Mouse (Mus musculus) limb, embryonic 10.5 days (tissue): Measurements from ENCODE around the gene Paqr6. TPM values are rescaled to one million over a fixed set of nuclear protein-coding genes. Genes with fewer than 3 reads are reported as not detected.
"Not testable (repeated sequence)": the region's sequence is repeated elsewhere in the genome, so short reads cannot be mapped to it uniquely, and the experiment has no call there.

Experiments
- DNase-seq: peaks from one replicate; pipeline ENCODE4 v3.0.0-alpha.2; 2017; ENCODE audit warnings: low spot score
- H3K27ac ChIP-seq: fragments of 300-500 bp; sonication (generic); 2 replicates; pipeline ENCODE4 v1.5.1; 2016; ENCODE audit warnings: mild to moderate bottlenecking
- H3K27me3 ChIP-seq: fragments of 300-500 bp; sonication (generic); 2 replicates; pipeline ENCODE4 v1.6.1; 2016; ENCODE audit warnings: low read depth, mild to moderate bottlenecking; ENCODE audit not compliant: poor library complexity, severe bottlenecking
- H3K36me3 ChIP-seq: fragments of 300-500 bp; sonication (generic); 2 replicates; pipeline ENCODE4 v1.6.1; 2016; ENCODE audit warnings: mild to moderate bottlenecking, moderate library complexity
- H3K4me1 ChIP-seq: fragments of 300-500 bp; sonication (generic); 2 replicates; pipeline ENCODE4 v1.6.1; 2016
- H3K4me3 ChIP-seq: fragments of 300-500 bp; sonication (generic); 2 replicates; pipeline ENCODE4 v1.5.1; 2016; ENCODE audit warnings: mild to moderate bottlenecking, moderate library complexity
- H3K9me3 ChIP-seq: fragments of 300-500 bp; sonication (generic); replicated peaks from 2 replicates; pipeline ENCODE4 v1.6.1; 2016; ENCODE audit warnings: mild to moderate bottlenecking
- WGBS: fragments of 180-500 bp; shearing (Covaris S2); methylation state at CpG from one replicate; pipeline ENCODE4 v1.1.7; 2016; 5-methylcytosine and 5-hydroxymethylcytosine counted together
- polyA plus RNA-seq: library from polyadenylated mRNA; unstranded; fragments of >200 nt; fragmentation: Nextera tagmentation; extraction: Ambion mirVana; gene quantifications from 2 replicates; pipeline ENCODE4 v1.2.1, GENCODE M21; 2016

Paqr6 gene
- polyA plus RNA-seq, 1 experiment from 2014 or later = 1.6 TPM

GRCm38 (mm10) chr3:88352907-88353306 lies 11.5 kb upstream of the Paqr6 start:
- no peak overlapping the region for H3K27ac ChIP-seq
- 92% methylated on average over 9 of the region's 9 CpGs for WGBS
- no peaks in the 10 kb centered on the region for H3K9me3 ChIP-seq
- no peak overlapping the region for H3K4me3 ChIP-seq
- peaks cover 100% of the 10 kb centered on the region for H3K36me3 ChIP-seq
- H3K27me3 ChIP-seq = no peaks in the 10 kb centered on the region
- no peak for DNase-seq
- H3K4me1 ChIP-seq = no peaks in the 10 kb centered on the region

- no peak overlapping the region for H3K27ac ChIP-seq
- WGBS = 95% methylated on average over 8 of the region's 8 CpGs
- peaks cover 100% of the 10 kb centered on the region for H3K36me3 ChIP-seq
- H3K27me3 ChIP-seq = no peaks in the 10 kb centered on the region
- H3K4me3 ChIP-seq = no peak overlapping the region
- DNase-seq = no peak
- no peaks in the 10 kb centered on the region for H3K4me1 ChIP-seq
- H3K9me3 ChIP-seq = no peaks in the 10 kb centered on the region
These were observed 9.8 kb upstream of the Paqr6 start for GRCm38 (mm10) chr3:88354396-88355165.

- peaks cover 88% of the 10 kb centered on the region for H3K36me3 ChIP-seq
These were observed 4.8 kb upstream of the Paqr6 start for GRCm38 (mm10) chr3:88359584-88359983.

GRCm38 (mm10) chr3:88359989-88360388 lies 4.4 kb upstream of the Paqr6 start:
- H3K4me3 ChIP-seq = no peak overlapping the region
- no peaks in the 10 kb centered on the region for H3K9me3 ChIP-seq
- peaks cover 18% of the 10 kb centered on the region for H3K27me3 ChIP-seq
- DNase-seq = no peak
- WGBS = 88% methylated on average over 3 of the region's 3 CpGs
- peaks cover 84% of the 10 kb centered on the region for H3K36me3 ChIP-seq
- H3K4me1 ChIP-seq = peaks cover 22% of the 10 kb centered on the region
- no peak overlapping the region for H3K27ac ChIP-seq

More at GRCm38 (mm10) chr3:88359584-88359983, 4.8 kb upstream of the Paqr6 start:
- Histone ChIP-seq H3K27me3 (peaks cover 14% of the 10 kb centered on the region), H3K4me3 (no peak overlapping the region), H3K27ac (no peak overlapping the region), H3K9me3 (no peaks in the 10 kb centered on the region), H3K4me1 (peaks cover 18% of the 10 kb centered on the region)
- 83% methylated on average over 5 of the region's 5 CpGs for WGBS
- DNase-seq = no peak

GRCm38 (mm10) chr3:88361096-88361495 lies 3.3 kb upstream of the Paqr6 start:
- H3K36me3 ChIP-seq = peaks cover 73% of the 10 kb centered on the region
- no peak overlapping the region for H3K4me3 ChIP-seq
- no peaks in the 10 kb centered on the region for H3K9me3 ChIP-seq
- no peak for DNase-seq
- peaks cover 27% of the 10 kb centered on the region for H3K4me1 ChIP-seq
- H3K27me3 ChIP-seq = peaks cover 29% of the 10 kb centered on the region
- H3K27ac ChIP-seq = no peak overlapping the region
- 83% methylated on average over 6 of the region's 6 CpGs for WGBS

GRCm38 (mm10) chr3:88361612-88362313 lies 2.6 kb upstream of the Paqr6 start:
- Histone ChIP-seq H3K4me3 (no peak overlapping the region), H3K9me3 (no peaks in the 10 kb centered on the region), H3K36me3 (peaks cover 67% of the 10 kb centered on the region), H3K4me1 (peaks cover 27% of the 10 kb centered on the region), H3K27me3 (peaks cover 36% of the 10 kb centered on the region), H3K27ac (no peak overlapping the region)
- WGBS = 76% methylated on average over 2 of the region's 2 CpGs
- no peak for DNase-seq

- Histone ChIP-seq H3K4me1 (peaks cover 30% of the 10 kb centered on the region), H3K36me3 (peaks cover 47% of the 10 kb centered on the region), H3K9me3 (no peaks in the 10 kb centered on the region), H3K27me3 (peaks cover 47% of the 10 kb centered on the region), H3K27ac (peak overlapping the region; percentile 39), H3K4me3 (no peak overlapping the region; the same call in 1 of the 2 replicates)
- DNase-seq = no peak
- WGBS = 68% methylated on average over 4 of the region's 4 CpGs
These were observed 684 bp upstream of the Paqr6 start for GRCm38 (mm10) chr3:88363700-88364099.

GRCm38 (mm10) chr3:88365705-88366361 lies 1.4 kb downstream of the Paqr6 start:
- Histone ChIP-seq H3K9me3 (peaks cover 7% of the 10 kb centered on the region), H3K4me3 (no peak overlapping the region), H3K27ac (no peak overlapping the region), H3K4me1 (peaks cover 30% of the 10 kb centered on the region), H3K27me3 (peaks cover 47% of the 10 kb centered on the region), H3K36me3 (peaks cover 26% of the 10 kb centered on the region)
- DNase-seq = no peak
- 33% methylated on average over 34 of the region's 34 CpGs for WGBS

GRCm38 (mm10) chr3:88366830-88367428 lies 2.5 kb downstream of the Paqr6 start:
- 9% methylated on average over 22 of the region's 22 CpGs for WGBS

GRCm38 (mm10) chr3:88367517-88367916 lies 3.1 kb downstream of the Paqr6 start:
- H3K4me3 ChIP-seq, DNase-seq, H3K27ac ChIP-seq, H3K9me3 ChIP-seq, H3K36me3 ChIP-seq: not testable (repeated sequence)
- Histone ChIP-seq H3K4me1 (peaks cover 25% of the 10 kb centered on the region), H3K27me3 (peaks cover 47% of the 10 kb centered on the region)
- 54% methylated on average over 3 of the region's 7 CpGs for WGBS

More at GRCm38 (mm10) chr3:88366830-88367428, 2.5 kb downstream of the Paqr6 start:
- not testable (repeated sequence) for DNase-seq, H3K27ac ChIP-seq, H3K9me3 ChIP-seq
- peaks cover 25% of the 10 kb centered on the region for H3K4me1 ChIP-seq
- H3K36me3 ChIP-seq = peaks cover 15% of the 10 kb centered on the region
- H3K4me3 ChIP-seq = peak overlapping the region; percentile 24
- H3K27me3 ChIP-seq = peaks cover 47% of the 10 kb centered on the region

GRCm38 (mm10) chr3:88368511-88368910 lies 4.1 kb downstream of the Paqr6 start:
- not testable (repeated sequence) for H3K36me3 ChIP-seq, H3K27ac ChIP-seq, H3K4me3 ChIP-seq, DNase-seq, H3K9me3 ChIP-seq
- Histone ChIP-seq H3K4me1 (peaks cover 23% of the 10 kb centered on the region), H3K27me3 (peaks cover 43% of the 10 kb centered on the region)
- 91% methylated on average over 7 of the region's 7 CpGs for WGBS

- not testable (repeated sequence) for H3K4me3 ChIP-seq, DNase-seq, H3K27me3 ChIP-seq, H3K27ac ChIP-seq, H3K9me3 ChIP-seq, H3K36me3 ChIP-seq
- peaks cover 10% of the 10 kb centered on the region for H3K4me1 ChIP-seq
- WGBS = 95% methylated on average over 9 of the region's 9 CpGs
These were observed 8.3 kb downstream of the Paqr6 start, which contains the start of gene Bglap3 for GRCm38 (mm10) chr3:88372643-88373042. Gene Bglap3, minus strand, starts transcription at chr3:88372743.
